Mouse (Mus musculus): ENCODE results near the gene Gm20683. TPM values are rescaled to one million over a fixed set of nuclear protein-coding genes. Genes with fewer than 3 reads are reported as not detected.

Gene Gm20683
- total RNA-seq, 2 experiments from 2014 or later: 29.0 to 29.5 TPM

DNA sequence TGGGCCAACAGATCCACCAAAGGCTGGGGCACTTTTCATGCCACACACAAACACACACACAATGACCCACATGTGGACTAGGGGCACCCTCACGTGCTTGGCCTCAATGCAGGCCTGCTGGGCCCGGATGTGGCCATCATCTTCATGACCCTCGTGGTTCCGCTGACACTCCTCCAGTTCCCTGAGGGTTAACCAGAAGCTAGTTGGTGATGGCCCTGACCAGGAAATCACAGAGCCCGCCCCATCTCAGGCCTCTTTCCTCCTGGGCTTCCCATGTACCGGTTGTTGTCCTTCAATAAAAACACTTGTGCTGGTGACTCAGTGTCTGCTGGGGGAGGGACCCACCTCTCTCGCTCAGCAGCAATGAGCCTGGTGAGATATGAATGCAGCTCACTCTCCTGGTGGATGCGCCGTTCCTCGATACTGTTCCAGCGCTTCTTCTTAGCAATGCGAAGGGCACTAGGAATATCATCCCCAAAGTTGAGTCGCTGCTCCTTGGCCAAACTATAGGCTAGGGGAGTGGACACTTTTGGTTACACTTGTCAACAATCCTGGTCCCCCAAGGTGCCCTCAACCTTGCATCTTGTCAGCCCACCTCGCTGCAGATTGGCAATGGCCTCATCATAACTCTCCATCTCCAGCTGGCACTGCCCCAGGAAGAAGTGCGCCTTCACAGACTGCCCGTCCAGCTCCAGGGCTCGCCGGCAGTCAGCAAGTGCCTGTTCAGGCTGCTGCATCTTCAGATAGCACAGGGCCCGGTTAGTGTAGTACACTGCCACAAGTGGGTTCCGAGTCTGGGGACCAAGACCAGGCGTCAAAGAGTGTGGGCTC is 9.9 kb downstream of the Gm20683 start:
- intact Hi-C loops (cut with DNase I): no loop called here
- DNase-seq (ENCODE audit: low spot score in 2 of 2): no peak

DNA sequence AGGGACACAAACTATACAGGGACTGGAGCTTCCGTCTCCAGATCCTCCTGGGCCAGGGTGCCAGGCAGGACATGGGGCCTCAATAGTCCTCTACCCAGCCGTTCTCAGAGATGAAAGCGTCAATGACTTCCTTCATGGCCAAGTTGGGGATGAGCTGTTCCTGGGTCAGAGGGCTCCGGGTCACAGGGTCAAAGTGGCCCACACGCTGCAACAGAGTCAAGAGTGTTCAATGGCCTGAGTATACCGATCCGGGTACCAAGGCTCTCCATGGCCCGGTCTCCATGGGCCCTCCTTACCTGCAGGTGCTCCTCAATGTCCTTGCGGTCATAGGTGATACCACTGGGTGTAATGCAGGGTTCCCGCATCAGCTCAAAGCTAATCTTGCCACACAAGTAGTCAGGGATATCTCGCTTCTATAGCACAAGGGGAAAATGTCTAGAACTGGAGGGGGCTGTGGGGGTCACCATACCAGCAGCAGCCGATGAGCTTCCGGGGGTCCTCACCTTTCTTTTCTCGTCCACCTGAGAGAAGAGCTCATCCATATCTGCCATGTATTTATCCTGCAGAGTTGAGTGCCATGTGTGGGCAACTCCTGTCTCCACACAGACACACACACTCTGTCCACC is 10.6 kb downstream of the Gm20683 start:
- intact Hi-C loops (cut with DNase I): no loop called here
- no peak for DNase-seq (ENCODE audit: low spot score in 2 of 2)

DNA sequence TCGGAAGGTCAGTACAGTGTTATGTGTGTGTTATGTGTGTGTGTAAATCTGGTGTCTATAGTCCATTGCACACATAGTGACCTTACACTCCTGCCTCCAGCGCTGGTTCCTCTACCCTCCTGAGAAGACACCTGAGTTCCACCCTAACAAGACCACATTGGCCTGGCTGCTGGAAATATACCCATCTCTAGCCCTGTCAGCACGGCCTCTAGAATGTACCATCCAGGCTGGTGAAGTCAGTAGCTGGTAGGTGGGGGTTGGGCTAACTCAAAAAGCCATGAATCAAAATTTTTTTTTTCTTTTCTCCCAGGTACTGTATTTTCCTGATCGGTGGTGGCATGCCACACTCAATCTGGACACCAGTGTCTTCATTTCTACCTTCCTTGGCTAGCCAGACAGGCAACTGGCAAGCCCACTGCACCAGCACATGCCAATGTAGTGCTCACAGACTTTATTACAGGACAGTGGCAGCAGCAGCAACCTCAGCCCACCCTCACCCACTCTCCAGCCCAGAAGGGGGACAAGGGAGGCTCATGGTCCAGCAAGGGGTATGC is 11.3 kb downstream of the Gm20683 start:
- no peak for DNase-seq (ENCODE audit: low spot score in 2 of 2)
- intact Hi-C loops (cut with DNase I): no loop called here

DNA sequence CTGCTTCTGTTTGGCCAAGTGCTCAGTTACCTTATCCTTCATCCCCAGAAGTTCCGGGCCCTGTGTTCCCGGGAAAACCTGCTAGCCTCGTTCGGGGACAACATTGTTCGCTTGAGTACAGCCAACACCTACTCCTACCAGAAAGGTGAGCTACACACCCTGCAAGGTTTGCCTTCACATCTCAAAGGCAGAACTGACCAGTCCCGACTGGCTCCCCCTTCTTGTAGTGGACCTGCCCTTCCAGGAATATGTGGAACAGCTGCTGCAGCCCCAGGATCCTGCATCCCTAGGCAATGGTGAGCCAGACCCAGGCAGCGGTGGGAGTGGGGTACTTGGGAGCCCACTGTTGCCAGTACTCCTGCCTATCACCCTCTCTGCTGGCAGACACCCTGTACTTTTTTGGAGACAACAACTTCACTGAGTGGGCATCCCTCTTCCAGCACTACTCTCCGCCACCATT is 12.0 kb downstream of the Gm20683 start:
- intact Hi-C loops (cut with DNase I): no loop called here

DNA sequence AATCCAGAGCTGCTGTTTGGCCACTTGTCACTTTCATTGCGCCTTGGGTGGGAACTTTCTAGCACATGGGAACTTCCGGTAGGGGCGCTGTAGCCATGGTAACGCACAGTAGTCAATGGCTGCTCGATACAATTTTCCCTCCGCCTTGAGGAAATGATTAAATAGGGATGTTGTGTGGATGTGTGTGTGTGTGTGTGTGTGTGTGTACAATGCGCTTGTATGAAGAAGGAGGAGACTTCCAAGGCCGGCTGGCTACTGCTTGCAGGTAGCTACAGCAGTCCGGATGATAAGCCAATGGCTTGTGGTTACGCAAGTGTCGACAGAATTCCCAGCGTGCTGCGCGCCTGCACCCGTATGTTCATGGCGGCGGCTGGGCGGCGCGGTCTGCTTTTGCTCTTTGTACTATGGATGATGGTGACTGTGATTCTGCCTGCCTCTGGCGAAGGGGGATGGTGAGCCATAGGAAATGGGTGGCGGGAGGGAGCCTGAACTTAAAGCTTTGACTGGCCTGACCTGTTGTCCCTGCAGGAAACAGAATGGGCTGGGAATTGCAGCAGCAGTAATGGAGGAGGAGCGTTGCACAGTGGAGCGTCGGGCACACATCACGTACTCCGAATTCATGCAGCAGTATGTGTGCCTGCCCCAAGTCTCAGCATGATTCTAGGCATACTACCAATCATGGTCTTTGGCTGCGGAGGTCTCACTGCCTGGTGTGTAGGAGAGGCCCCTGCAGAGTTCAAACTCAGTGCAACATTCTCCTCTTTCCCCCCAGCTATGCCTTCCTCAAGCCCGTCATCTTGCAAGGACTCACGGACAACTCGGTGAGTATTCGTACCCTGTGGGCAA is 12.6 kb downstream of the Gm20683 start, which contains the start of gene Jmjd8:
TSS of gene Jmjd8 (plus strand) at position 156 of the 846 bp plus-strand sequence.
- peak; percentile 89 to 92 for DNase-seq (ENCODE audit: low spot score in 2 of 2)
- intact Hi-C loops (cut with DNase I): no loop called here

More for the DNA sequence above, 12.0 kb downstream of the Gm20683 start:
- no peak for DNase-seq (ENCODE audit: low spot score in 2 of 2)

DNA sequence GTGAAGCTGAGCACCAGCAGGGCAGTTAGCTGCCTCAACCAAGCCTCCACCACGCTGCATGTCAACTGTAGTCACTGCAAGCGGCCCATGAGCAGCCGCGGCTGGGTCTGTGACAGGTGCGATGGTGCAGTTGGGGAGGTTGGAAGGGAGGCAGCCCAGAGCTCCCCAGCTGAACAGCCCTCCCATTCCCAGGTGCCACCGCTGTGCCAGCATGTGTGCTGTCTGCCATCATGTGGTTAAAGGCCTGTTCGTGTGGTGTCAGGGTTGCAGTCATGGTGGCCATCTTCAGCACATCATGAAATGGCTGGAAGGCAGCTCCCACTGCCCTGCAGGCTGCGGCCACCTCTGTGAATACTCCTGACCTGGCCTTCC is 13.4 kb downstream of the Gm20683 start:
- intact Hi-C loops (cut with DNase I): no loop called here
- no peak for DNase-seq (ENCODE audit: low spot score in 2 of 2)

DNA sequence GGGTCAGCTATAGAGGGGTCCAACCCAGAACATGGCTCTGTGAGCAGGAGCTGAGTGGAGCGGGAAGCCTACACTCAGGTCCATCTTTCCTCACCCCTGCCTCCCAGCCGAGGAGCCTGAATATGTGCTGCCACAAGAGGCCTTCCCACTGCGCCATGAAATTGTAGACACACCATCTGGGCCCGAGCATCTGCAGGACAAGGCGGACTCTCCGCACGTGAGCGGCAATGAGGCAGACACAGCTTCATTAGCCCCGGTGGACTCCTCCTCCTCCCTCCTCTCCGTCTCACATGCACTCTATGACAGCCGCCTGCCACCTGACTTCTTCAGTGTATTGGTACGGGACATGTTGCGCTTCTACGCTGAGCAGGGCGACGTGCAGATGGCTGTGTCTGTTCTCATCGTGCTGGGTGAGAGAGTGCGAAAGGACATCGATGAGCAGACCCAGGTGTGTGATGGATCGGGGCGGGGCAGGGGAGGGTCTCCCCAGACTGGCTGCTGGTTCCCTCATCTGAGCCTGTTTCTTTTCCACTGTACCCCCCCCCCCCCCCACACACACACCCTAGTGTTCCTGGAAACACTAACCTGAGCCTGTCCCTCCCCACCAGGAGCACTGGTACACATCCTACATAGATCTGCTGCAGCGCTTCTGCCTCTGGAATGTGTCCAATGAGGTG is 13.9 kb downstream of the Gm20683 start:
- intact Hi-C loops (cut with DNase I): no loop called here
- DNase-seq (ENCODE audit: low spot score in 2 of 2): no peak

DNA sequence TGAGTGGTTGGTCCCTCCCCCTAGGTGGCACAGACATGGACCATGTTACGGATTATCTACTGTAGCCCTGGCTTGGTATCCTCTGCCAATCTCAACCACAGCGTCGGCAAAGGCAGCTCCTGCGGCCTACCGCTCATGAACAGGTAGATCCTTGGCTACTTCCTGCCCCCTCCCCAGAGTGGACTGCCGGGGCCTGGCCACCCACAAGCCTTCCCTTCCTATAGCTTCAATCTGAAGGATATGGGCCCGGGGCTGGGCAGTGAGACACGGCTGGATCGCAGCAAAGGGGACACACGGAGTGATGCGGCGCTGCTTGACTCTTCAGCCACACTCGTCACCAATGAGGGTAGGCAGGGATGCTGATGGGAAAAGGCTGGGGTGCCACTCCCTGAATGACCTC is 14.6 kb downstream of the Gm20683 start:
- intact Hi-C loops (cut with DNase I): no loop called here
- DNase-seq (ENCODE audit: low spot score in 2 of 2): no peak

DNA sequence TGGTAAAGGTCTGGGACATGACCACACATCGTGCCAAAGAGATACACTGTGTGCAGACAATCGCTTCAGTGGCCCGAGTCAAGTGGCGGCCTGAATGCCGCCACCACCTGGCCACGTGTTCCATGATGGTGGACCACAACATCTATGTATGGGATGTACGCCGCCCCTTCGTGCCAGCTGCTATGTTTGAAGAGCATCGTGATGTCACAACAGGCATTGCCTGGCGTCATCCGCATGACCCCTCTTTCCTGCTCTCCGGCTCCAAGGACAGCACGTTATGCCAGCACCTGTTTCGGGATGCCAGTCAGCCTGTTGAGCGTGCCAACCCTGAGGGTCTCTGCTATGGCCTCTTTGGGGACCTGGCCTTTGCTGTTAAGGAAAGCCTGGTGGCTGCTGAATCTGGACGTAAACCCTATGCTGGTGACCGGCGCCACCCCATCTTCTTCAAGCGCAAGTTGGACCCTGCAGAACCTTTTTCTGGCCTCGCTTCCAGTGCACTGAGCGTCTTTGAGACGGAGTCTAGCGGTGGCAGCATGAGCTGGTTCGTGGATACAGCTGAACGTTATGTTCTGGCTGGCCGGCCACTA is 15.5 kb downstream of the Gm20683 start:
- DNase-seq (ENCODE audit: low spot score in 2 of 2): no peak

DNA sequence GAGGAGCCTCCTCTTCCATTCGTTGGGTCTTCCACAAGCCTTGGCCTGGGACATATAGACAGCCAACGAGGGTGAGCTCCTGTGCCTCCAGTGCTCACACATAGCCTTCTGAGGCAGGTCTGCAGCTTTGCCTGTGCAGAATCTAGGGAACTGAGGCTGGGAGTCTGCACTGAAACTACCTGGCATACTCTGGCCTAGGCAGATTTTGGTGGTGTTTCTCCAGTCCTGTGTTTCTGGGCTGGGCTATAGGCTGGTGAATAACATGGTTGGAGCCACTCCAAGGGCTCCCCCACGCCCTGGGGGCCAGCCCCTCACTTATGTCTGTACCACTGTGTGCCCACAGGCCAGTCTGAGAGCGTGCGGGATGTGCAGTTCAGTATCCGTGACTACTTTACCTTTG is 16.3 kb downstream of the Gm20683 start:
- intact Hi-C loops (cut with DNase I): no loop called here
- DNase-seq (ENCODE audit: low spot score in 2 of 2): no peak

More for the DNA sequence above, 15.5 kb downstream of the Gm20683 start:
- intact Hi-C loops (cut with DNase I): no loop called here

DNA sequence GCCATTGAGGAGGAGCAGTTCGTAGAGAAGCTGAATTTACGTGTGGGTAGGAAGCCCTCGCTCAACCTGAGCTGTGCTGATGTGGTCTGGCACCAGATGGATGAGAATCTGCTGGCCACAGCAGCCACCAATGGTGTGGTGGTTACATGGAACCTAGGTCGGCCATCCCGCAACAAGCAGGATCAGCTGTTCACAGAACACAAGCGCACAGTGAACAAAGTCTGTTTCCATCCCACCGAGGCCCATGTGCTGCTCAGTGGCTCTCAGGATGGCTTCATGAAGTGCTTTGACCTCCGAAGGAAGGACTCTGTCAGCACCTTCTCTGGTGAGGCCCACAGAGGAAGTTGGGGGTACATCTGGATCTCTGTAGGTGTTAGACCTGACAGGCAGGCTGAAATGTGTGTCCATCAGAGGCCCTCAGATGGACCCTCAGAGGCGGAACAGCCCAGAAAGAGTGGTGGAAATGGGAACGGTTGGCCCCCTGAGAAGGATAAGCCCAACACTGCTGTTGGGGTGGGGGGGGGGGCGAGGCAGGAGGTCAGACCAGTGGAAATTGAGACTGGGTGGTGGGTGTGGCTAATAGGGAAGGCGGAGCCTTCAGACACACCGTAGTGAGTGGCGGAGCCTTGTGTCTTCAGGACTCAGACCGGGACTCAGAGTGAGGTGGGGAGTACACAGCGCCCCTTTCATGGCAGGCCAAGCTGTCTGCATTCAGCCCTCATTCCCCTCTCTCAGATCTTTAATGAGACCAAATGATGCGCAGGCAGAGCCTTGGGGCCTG is 17.0 kb downstream of the Gm20683 start:
- intact Hi-C loops (cut with DNase I): no loop called here
- no peak for DNase-seq (ENCODE audit: low spot score in 2 of 2)

DNA sequence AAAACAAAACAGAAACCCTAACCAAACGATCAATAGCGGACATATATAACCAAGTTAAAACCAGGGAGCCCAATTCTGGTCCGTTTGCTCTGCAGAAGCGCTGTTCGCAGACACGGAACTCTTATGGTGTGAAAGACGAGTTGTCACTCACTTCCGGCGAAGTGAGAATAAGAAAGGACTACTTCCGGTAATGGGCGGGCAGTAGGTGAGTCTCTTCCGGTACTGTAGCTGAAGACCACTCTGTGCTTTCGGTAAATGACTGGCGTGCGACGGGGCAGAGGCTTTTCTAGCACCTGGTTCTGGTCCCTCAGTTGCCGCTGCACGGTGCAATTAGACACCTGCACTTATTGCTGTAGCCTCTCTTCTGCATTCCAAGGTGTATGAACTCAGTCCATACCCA is 18.1 kb downstream of the Gm20683 start, which contains the start of gene Wdr24:
TSS of gene Wdr24 (plus strand) at position 176 of the 400 bp plus-strand sequence.
- peak; percentile 83 to 89 for DNase-seq (ENCODE audit: low spot score in 2 of 2)
- intact Hi-C loops (cut with DNase I): no loop called here

DNA sequence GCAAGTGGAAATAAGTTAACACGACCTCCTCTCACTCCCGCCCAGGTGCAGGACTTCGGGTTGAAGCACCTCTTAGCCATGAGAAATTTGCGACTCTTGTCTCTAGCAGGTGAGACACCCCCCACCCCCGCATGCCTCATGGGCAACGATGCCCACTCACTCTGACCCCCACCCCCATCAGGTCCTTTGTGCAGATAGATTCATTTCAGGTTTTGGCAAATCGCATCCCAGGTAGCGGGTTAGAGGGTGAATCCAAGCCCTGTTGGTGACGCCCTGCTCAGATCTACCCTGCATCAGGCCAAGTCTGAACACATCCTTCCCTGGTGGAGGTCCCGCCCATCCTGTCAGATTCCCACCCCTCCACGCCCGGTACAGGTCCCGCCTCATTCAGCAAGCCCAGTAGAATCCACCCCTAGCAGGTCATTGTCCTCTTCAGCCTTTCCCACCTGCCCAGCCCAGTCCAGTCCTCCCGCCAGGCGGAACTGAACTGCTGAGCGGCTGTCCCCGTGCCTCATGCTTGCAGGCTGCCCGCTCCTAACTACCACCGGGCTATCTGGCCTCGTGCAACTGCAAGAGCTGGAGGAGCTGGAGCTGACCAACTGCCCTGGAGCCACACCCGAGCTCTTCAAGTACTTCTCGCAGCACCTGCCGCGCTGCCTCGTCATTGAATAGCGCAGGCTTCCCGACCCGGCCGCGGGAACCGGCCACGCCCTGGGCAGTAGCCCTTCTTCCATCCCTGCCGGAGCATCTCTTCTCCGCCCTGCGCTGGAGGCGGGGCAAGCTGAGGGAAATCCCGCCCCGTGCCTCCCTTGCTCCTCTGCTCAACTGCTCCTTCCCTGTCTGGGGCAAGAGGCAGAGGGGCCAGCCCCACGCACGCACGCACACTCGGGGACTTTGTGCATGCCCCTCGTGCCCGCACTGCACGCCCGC is 22.4 kb downstream of the Gm20683 start:
- no peak for DNase-seq (ENCODE audit: low spot score in 2 of 2)
- intact Hi-C loops (cut with DNase I): no loop called here

DNA sequence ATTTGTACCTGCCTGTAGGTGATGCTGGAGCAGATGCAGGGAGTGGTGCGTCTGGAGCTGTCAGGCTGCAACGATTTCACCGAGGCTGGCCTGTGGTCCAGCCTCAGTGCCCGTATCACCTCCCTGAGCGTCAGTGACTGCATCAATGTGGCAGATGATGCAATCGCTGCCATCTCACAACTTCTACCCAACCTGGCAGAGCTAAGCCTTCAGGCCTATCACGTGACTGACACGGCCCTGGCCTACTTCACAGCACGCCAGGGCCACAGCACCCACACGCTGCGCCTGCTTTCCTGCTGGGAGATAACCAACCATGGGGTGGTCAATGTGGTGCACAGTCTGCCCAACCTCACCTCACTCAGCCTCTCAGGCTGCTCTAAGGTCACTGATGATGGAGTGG is 23.9 kb downstream of the Gm20683 start:
- intact Hi-C loops (cut with DNase I): no loop called here
- DNase-seq (ENCODE audit: low spot score in 2 of 2): no peak

DNA sequence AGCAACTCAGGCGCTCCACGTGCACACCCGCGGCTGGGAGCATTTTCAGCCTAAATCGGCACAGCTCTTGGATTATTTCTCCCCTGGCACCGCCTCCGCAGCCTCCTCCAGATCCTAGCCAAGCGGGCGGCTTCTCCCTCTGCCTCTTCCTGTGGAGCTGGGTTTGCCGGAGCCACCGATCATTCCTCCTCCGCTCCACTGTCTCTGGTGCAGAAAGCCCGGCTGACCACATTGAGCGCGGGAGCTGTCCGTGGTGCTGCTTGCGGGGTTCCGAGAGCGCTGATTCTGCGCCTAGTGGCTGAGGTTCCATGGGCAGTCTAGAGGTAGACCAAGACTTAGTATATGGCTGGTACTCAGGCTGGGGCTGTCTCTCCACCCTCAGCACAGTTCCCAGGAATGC is 28.1 kb downstream of the Gm20683 start:
- intact Hi-C loops (cut with DNase I): no loop called here
- DNase-seq (ENCODE audit: low spot score in 2 of 2): peak; percentile 83 to 89

DNA sequence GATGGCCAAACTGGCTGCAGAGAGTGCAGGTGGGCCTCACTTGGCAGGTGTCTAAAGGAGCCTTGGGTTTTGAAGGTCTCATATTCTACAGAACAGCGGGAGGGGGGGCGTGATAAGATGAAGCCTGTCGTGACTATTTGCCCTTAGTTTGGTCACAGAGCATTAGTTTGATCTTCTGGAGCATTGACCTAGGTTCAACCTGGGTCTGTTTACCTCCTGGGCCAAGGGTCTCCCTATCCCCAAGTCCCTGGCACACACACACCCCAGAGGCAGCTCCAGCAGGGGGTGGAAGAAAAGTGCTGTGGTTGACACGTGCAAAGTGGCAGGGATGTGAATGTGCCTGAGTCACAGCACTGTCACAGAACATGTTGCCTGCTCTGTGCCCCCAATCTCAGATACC is 30.7 kb downstream of the Gm20683 start:
- no peak for DNase-seq (ENCODE audit: low spot score in 2 of 2)
- intact Hi-C loops (cut with DNase I): no loop called here

Measured in left cerebral cortex, postnatal 14 days (tissue).